Mouse (Mus musculus): ENCODE measurements around the gene Tsen2. TPM values are rescaled to one million over a fixed set of nuclear protein-coding genes. Genes with fewer than 3 reads are reported as not detected.

Tsen2 gene
- polyA plus RNA-seq (2014; fragmentation: Illumina TruSeq; extraction: RNeasy Lipid Tissue Mini Kit (QIAGEN cat#74804); ENCODE audit: low read depth, low replicate concordance): 10.6 TPM

GRCm38 (mm10) chr6:115544442-115544970 lies at the start of gene Tsen2:
Tsen2 (plus strand) TSS chr6:115544664.

DNA sequence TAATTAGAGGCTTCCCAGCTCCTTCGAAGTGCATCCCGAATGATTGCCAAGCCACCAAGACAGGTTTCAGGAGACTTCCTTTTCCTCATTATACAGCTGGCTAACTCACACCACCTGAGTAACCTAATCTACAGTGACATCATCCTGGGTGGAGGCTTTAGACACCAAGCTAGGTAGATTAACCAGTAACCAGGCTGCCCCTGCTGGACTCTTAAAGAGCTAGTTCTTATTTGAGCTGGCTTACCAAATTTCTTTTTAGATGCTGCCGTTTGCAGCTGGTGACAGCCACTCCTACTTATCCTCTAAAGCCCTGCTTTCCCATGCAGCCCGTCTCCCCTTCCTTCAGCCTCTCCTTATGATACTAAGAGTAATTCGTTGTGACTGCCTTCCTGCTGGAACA lies 48.0 kb downstream of the Tsen2 start, which contains the start of gene Mkrn2os:
TSS of gene Mkrn2os (minus strand) at position 119 of the 400 bp plus-strand sequence.

GRCm38 (mm10) chr6:115601715-115602523 lies 57.5 kb downstream of the Tsen2 start, which contains the start of gene Mkrn2:
Mkrn2 (plus strand) TSS chr6:115601902.

Other genes starting within 250 kb of the Tsen2 start
- 12.0 TPM for gene Pparg, start 183.7 kb upstream of the Tsen2 start, polyA plus RNA-seq (2014; fragmentation: Illumina TruSeq; extraction: RNeasy Lipid Tissue Mini Kit (QIAGEN cat#74804); ENCODE audit: low read depth, low replicate concordance)
- 0.52 TPM for gene Mkrn2os, start 47.9 kb downstream of the Tsen2 start, polyA plus RNA-seq (2014; fragmentation: Illumina TruSeq; extraction: RNeasy Lipid Tissue Mini Kit (QIAGEN cat#74804); ENCODE audit: low read depth, low replicate concordance)
- 18.7 TPM for gene Mkrn2, start 57.2 kb downstream of the Tsen2 start, polyA plus RNA-seq (2014; fragmentation: Illumina TruSeq; extraction: RNeasy Lipid Tissue Mini Kit (QIAGEN cat#74804); ENCODE audit: low read depth, low replicate concordance)
- 130 TPM for gene Raf1, start 132.0 kb downstream of the Tsen2 start, polyA plus RNA-seq (2014; fragmentation: Illumina TruSeq; extraction: RNeasy Lipid Tissue Mini Kit (QIAGEN cat#74804); ENCODE audit: low read depth, low replicate concordance)
- gene Tmem40, start 217.7 kb downstream of the Tsen2 start, polyA plus RNA-seq (2014; fragmentation: Illumina TruSeq; extraction: RNeasy Lipid Tissue Mini Kit (QIAGEN cat#74804); ENCODE audit: low read depth, low replicate concordance): not detected
- gene Cand2, start 229.9 kb downstream of the Tsen2 start, polyA plus RNA-seq (2014; fragmentation: Illumina TruSeq; extraction: RNeasy Lipid Tissue Mini Kit (QIAGEN cat#74804); ENCODE audit: low read depth, low replicate concordance): 50.8 TPM